Mouse (Mus musculus): ENCODE results near the gene Dab1.

The Dab1 gene

GRCm38 (mm10) chr4:104513622-104514021 is 894.5 kb downstream of the Dab1 start:
- no peak for DNase-seq (ENCODE audit: low spot score)

GRCm38 (mm10) chr4:104514568-104515000 is 895.4 kb downstream of the Dab1 start:
- peak; percentile 30 for DNase-seq (ENCODE audit: low spot score)

GRCm38 (mm10) chr4:104515681-104516080 is 896.5 kb downstream of the Dab1 start:
- DNase-seq (ENCODE audit: low spot score): no peak

DNA sequence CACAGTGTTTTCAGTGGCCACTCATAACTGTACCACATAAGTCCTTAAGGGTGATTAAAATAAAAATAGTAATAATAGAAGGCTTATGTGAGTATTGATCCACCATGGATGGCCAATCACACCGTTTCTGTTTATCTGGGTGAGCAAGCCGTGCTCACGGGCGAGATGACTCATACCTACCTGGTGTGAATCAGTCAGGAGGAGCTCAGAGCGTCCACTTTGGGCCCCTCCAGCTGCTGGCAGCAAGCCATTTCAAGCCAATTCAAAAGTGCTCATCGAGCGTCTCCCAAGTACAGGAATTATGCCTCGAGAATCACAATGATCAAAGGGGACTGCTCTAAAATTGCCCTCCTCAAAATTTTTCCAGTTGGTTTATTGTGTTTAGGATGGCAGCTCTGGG is 903.2 kb downstream of the Dab1 start:
- no peak for DNase-seq (ENCODE audit: low spot score)

DNA sequence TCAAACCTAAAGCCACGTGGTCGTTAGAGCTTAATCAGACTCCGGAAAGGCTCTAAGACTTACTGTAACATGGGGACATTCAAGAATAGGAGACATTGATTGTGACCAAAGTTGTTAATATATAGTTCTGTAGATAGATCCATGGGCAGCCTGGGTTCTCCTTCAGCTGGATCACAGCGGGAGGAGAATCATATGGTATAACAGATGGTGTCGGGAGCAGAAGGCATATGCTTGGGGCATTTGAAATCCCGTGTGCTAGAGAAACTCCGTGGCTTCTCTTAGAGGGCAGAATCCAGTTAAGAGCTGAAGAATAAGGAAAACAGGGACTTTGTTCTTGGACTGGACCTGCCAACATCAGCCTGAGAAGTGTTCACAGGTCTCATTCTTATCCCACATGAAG is 904.6 kb downstream of the Dab1 start:
- no peak for DNase-seq (ENCODE audit: low spot score)

DNA sequence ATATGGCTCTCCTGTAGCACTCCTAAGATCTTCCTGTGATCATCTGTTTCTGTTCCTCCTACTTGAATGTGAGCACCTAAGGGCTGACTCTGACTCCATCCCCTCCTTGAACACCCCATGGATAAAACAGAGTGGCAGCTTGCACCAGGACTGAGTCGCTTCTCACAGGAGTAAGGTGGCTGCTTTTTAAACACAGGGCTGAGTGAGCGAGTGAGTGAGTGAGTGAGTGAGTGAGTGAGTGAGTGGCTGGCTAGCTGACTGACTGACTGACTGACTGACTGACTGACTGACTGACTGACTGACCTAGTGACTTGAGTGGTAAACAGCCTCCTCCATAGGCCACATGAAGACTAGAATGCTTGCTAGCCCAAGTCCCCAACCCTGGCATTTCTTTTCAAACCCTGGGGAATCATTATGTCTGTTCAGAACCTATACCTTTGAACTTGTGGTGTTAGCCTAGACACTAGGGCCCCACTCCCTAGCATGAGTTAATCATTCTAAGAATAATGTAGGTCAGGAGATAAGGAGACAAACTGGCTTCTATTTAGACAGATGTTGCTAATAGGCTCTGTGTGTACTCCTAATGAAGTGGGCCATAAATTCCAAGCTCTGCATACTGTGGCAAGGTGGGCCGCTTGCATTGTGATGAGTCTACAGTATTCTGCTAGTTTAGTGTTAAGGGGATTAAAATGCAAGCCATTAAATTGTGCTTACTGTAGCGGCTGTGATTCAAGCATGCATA is 910.9 kb downstream of the Dab1 start:
- DNase-seq (ENCODE audit: low spot score): no peak

DNA sequence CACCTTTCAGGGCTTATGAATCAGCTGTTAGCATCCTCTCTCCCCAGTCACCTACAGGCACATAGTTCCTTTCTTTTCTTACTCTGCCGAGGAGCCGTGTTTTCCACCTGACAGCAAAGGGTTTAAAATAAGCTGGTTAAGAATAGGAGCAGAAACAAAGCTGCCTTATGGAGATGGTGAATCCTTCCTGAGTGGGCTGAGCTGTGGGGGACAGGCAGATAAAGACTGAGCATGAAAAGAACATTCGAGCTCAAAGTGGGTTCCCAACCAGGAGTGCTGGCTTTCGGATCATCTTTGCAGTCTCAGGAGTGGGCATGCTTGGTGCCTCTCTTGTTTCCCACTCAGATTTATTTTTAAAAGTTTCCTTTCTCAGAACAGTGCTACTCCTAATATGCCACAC is 913.7 kb downstream of the Dab1 start:
- peak; percentile 67 for DNase-seq (ENCODE audit: low spot score)

- DNase-seq (ENCODE audit: low spot score): no peak
These were observed 919.3 kb downstream of the Dab1 start for GRCm38 (mm10) chr4:104538420-104538819.

- no peak for DNase-seq (ENCODE audit: low spot score)
These were observed 919.9 kb downstream of the Dab1 start for GRCm38 (mm10) chr4:104539047-104539446.

GRCm38 (mm10) chr4:104547091-104547490 is 927.9 kb downstream of the Dab1 start:
- DNase-seq (ENCODE audit: low spot score): no peak

- DNase-seq (ENCODE audit: low spot score): no peak
These were observed 929.1 kb downstream of the Dab1 start for GRCm38 (mm10) chr4:104548287-104548686.

GRCm38 (mm10) chr4:104550581-104551205 is 931.5 kb downstream of the Dab1 start:
- DNase-seq (ENCODE audit: low spot score): no peak

DNA sequence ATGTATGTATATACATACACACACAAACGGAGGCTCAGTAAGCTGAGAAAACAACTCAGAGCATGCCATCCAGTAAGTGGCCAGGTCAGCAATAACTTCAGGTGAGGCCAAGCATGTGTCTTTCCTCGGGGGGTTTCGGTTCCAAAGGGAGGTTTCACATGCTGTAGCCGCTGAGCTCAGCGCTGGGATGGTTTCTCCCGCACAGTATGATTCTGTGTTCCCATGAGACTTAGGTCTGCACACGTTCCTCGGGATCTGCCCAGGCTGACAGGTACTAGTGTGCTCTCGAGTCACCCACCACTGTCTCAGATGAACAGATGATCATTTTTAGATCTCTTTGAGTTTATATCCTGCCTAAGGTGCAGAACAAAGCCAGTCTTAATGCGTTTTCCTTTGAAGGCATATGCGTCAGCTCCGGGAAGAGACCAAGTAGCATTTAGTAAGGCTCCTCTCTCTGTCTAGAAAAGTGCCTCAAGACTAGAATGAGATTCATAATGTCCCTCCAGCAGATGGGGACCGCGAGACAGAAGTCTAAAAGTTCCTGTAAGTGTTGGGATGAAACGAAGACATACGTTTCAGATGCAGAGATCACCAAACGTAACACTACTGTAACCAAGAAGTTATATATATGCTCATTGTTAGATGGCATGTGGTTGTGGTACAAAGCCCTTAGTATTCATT is 932.4 kb downstream of the Dab1 start:
- no peak for DNase-seq (ENCODE audit: low spot score)

GRCm38 (mm10) chr4:104555408-104555807 is 936.2 kb downstream of the Dab1 start:
- no peak for DNase-seq (ENCODE audit: low spot score)

GRCm38 (mm10) chr4:104563512-104563911 is 944.4 kb downstream of the Dab1 start:
- no peak for DNase-seq (ENCODE audit: low spot score)

GRCm38 (mm10) chr4:104570523-104570922 is 951.4 kb downstream of the Dab1 start:
- no peak for DNase-seq (ENCODE audit: low spot score)

DNA sequence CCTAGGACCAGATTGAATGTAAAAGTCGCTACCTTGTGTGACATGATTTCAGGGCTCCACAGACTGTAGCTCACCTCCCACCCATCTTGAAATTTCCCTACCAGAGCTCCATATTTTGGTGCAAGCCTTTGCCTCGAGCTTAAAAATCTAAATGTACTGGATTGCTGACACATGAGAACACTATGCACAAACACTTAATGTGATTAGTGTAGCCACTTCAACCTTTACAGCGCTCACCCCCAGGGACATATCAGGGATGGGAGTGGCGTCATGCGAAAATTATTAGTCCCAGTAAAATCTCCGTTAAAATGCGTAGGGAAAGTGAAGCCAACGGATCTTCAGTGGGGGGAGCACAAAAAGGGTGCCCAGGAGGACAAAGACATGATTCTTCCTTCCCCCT is 953.3 kb downstream of the Dab1 start:
- DNase-seq (ENCODE audit: low spot score): no peak

GRCm38 (mm10) chr4:104573419-104573818 is 954.3 kb downstream of the Dab1 start:
- no peak for DNase-seq (ENCODE audit: low spot score)

- no peak for DNase-seq (ENCODE audit: low spot score)
These were observed 959.2 kb downstream of the Dab1 start for GRCm38 (mm10) chr4:104578370-104578769.

GRCm38 (mm10) chr4:104579946-104580544 is 960.9 kb downstream of the Dab1 start:
- no peak for DNase-seq (ENCODE audit: low spot score)

DNA sequence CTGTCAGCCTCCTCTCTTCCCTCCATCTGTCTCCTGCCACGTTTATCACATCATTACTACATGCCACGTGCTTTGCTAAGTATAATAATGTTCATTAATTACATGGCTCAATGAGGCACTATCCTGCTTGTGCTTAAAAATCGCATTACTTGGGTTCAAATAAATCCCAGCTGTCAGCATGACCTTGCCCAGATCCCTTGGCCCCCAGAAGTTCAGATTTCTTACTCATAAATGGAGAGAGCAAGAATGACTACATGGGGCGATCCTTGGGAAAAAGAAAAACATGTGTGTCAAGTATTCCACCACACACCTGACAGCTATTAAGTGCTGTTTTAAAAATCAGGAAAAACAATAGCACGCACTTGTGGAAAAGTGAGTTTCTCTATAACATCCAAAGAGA is 963.6 kb downstream of the Dab1 start:
- no peak for DNase-seq (ENCODE audit: low spot score)

DNA sequence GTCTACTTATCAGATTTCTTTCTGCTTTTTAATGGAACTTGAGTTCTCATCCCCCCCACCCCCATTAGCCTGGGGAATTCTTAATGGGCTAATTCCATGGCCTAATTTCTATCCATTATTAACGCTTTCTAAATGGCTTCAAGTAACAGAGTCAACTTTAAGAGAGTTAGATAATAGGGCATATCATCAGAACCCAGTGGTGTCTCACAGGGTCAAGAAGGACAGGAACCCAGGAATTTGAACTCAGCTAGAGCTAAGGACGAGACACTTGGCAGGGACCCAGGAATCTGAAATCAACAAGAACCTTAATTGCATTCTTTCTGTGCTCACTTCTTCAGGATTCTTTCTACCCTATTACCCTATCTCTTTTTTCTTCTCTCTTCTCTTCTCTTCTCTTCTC is 968.7 kb downstream of the Dab1 start:
- no peak for DNase-seq (ENCODE audit: low spot score)

- no peak for DNase-seq (ENCODE audit: low spot score)
These were observed 977.8 kb downstream of the Dab1 start for GRCm38 (mm10) chr4:104596936-104597335.
